Comparison of ENCODE assay signal across 11 mouse cellular contexts in genomic region chr17:31806496-31806895, GRCm38 (mm10). TPM values are rescaled to one million over a fixed set of nuclear protein-coding genes. Genes with fewer than 3 reads are reported as not detected.
DNase-seq lines count a peak whose midpoint lies in the region; ATAC-seq and TF ChIP-seq lines count a peak whose summit lies in the region.
"Had no signal": no experiment of that assay in that cellular context is flagged by ENCODE, and none has a peak within 500 bp of the region (broad histone marks: within the 10 kb centered on the region; RNA-seq: fewer than 3 reads in every experiment).

No protein-coding gene starts in this region.

- H3K4me3 ChIP-seq in heart, embryonic 15.5 days = no peak overlapping the region
- H3K4me3 ChIP-seq in heart, embryonic 11.5 days (ENCODE audit: low read depth, low read length) = no peak overlapping the region
- no peak overlapping the region for H3K4me3 ChIP-seq in midbrain, embryonic 16.5 days (ENCODE audit: low read depth, low read length)
- no peak overlapping the region for H3K4me3 ChIP-seq in midbrain, postnatal 0 days (ENCODE audit: low read depth, low read length)
- no peak overlapping the region for H3K4me3 ChIP-seq in intestine, embryonic 15.5 days (replicated peaks)

- H3K9me3 ChIP-seq in heart, embryonic 15.5 days (replicated peaks) = no peaks in the 10 kb centered on the region
- H3K9me3 ChIP-seq in heart, embryonic 11.5 days (replicated peaks; ENCODE audit: control insufficient read depth, low read length) = no peaks in the 10 kb centered on the region
- no peaks in the 10 kb centered on the region for H3K9me3 ChIP-seq in midbrain, embryonic 16.5 days (replicated peaks; ENCODE audit: control insufficient read depth, low read length, poor library complexity, severe bottlenecking)
- H3K9me3 ChIP-seq in midbrain, postnatal 0 days (ENCODE audit: low read length) = no peaks in the 10 kb centered on the region
- no peaks in the 10 kb centered on the region for H3K9me3 ChIP-seq in intestine, embryonic 15.5 days

- H3K36me3 ChIP-seq in heart, embryonic 15.5 days = no peaks in the 10 kb centered on the region
- H3K36me3 ChIP-seq in heart, embryonic 11.5 days (ENCODE audit: control insufficient read depth, insufficient read depth, low read length) = no peaks in the 10 kb centered on the region
- H3K36me3 ChIP-seq in midbrain, embryonic 16.5 days (ENCODE audit: control insufficient read depth, insufficient read depth, low read length) = no peaks in the 10 kb centered on the region
- H3K36me3 ChIP-seq in midbrain, postnatal 0 days (ENCODE audit: insufficient read depth, low read length) = no peaks in the 10 kb centered on the region
- no peaks in the 10 kb centered on the region for H3K36me3 ChIP-seq in intestine, embryonic 15.5 days

- H3K4me2 ChIP-seq in heart, embryonic 15.5 days = no peak overlapping the region
- H3K4me2 ChIP-seq in heart, embryonic 11.5 days = no peak overlapping the region
- no peak overlapping the region for H3K4me2 ChIP-seq in midbrain, embryonic 16.5 days (ENCODE audit: low read length)
- no peak overlapping the region for H3K4me2 ChIP-seq in midbrain, postnatal 0 days (ENCODE audit: low read depth, low read length, poor library complexity, severe bottlenecking)
- no peak overlapping the region for H3K4me2 ChIP-seq in intestine, embryonic 15.5 days (replicated peaks)

- no peak for ATAC-seq in heart, embryonic 15.5 days (replicated peaks; ENCODE audit: insufficient number of reproducible peaks, insufficient read depth, low FRiP score, low read depth)
- no peak for ATAC-seq in heart, embryonic 11.5 days (replicated peaks; ENCODE audit: insufficient number of reproducible peaks, low FRiP score, low TSS enrichment)
- ATAC-seq in midbrain, embryonic 16.5 days = no peak
- ATAC-seq in midbrain, postnatal 0 days (ENCODE audit: low FRiP score) = no peak
- no peak for ATAC-seq in intestine, embryonic 15.5 days

- peaks cover 20% of the 10 kb centered on the region for H3K4me1 ChIP-seq in heart, embryonic 15.5 days (replicated peaks)
- H3K4me1 ChIP-seq in heart, embryonic 11.5 days (ENCODE audit: control insufficient read depth, insufficient read depth, low read length) = peaks cover 7% of the 10 kb centered on the region; the same call in 1 of the 2 replicates
- H3K4me1 ChIP-seq in midbrain, embryonic 16.5 days (ENCODE audit: control insufficient read depth, insufficient read depth, low read length) = peaks cover 7% of the 10 kb centered on the region; the same call in 1 of the 2 replicates
- H3K4me1 ChIP-seq in midbrain, postnatal 0 days (ENCODE audit: insufficient read depth, low read length) = no peaks in the 10 kb centered on the region
- H3K4me1 ChIP-seq in intestine, embryonic 15.5 days (replicated peaks) = peaks cover 7% of the 10 kb centered on the region

- no peak for TF ChIP-seq CTCF in midbrain, postnatal 0 days (IDR thresholded peaks at IDR 0.05)

- H3K27ac ChIP-seq in heart, embryonic 15.5 days = peak overlapping the region; percentile 47; the same call in 1 of the 2 replicates
- no peak overlapping the region for H3K27ac ChIP-seq in heart, embryonic 11.5 days (ENCODE audit: low read depth, low read length)
- H3K27ac ChIP-seq in midbrain, embryonic 16.5 days (ENCODE audit: low read length) = 0 out of 2 replicates have a peak overlapping the region, but pooled peaks have one; percentile 10
- no peak overlapping the region for H3K27ac ChIP-seq in midbrain, postnatal 0 days (ENCODE audit: low read depth, low read length)
- H3K27ac ChIP-seq in intestine, embryonic 15.5 days = peak overlapping the region; percentile 54; the same call in 1 of the 2 replicates

- H3K27me3 ChIP-seq in heart, embryonic 15.5 days = no peaks in the 10 kb centered on the region
- H3K27me3 ChIP-seq in heart, embryonic 11.5 days (ENCODE audit: control insufficient read depth, insufficient read depth, low read length) = no peaks in the 10 kb centered on the region
- H3K27me3 ChIP-seq in midbrain, embryonic 16.5 days (ENCODE audit: control insufficient read depth, insufficient read depth, low read depth, low read length) = no peaks in the 10 kb centered on the region
- no peaks in the 10 kb centered on the region for H3K27me3 ChIP-seq in midbrain, postnatal 0 days (ENCODE audit: insufficient read depth, low read length)
- no peaks in the 10 kb centered on the region for H3K27me3 ChIP-seq in intestine, embryonic 15.5 days (replicated peaks)

- no peak overlapping the region for H3K9ac ChIP-seq in heart, embryonic 15.5 days
- no peak overlapping the region for H3K9ac ChIP-seq in heart, embryonic 11.5 days (ENCODE audit: low read depth, low read length)
- H3K9ac ChIP-seq in midbrain, embryonic 16.5 days (ENCODE audit: low read depth, low read length) = no peak overlapping the region
- H3K9ac ChIP-seq in midbrain, postnatal 0 days (replicated peaks; ENCODE audit: low read length, poor library complexity, severe bottlenecking) = no peak overlapping the region
- no peak overlapping the region for H3K9ac ChIP-seq in intestine, embryonic 15.5 days

- 57% methylated on average over 3 of the region's 3 CpGs for WGBS in heart, embryonic 15.5 days
- 57% methylated on average over 3 of the region's 3 CpGs for WGBS in heart, embryonic 11.5 days (ENCODE audit: insufficient replicate concordance)
- WGBS in midbrain, embryonic 16.5 days = 47% methylated on average over 3 of the region's 3 CpGs
- WGBS in midbrain, postnatal 0 days = 46% methylated on average over 3 of the region's 3 CpGs
- 77% methylated on average over 3 of the region's 3 CpGs for WGBS in intestine, embryonic 15.5 days

- no peak for DNase-seq in midbrain, postnatal 0 days (ENCODE audit: low spot score)
- DNase-seq in left cerebral cortex, adult 9 months (ENCODE audit: low spot score in 2 of 2) = no peak
- DNase-seq in thymus, postnatal 4 days = no peak
- DNase-seq in cerebellum, adult 18-20 months = no peak
- DNase-seq: adrenal gland, adult 8-10 months; B cell, adult 2 months; cerebellum, postnatal 36 days had no signal

RNA-seq across cellular contexts. Expression of gene Sik1, which starts 49.1 kb away (rescaled TPM):
- 16.4 and 22.5 TPM in 2 replicates for polyA plus RNA-seq in heart, embryonic 15.5 days (2015; fragmentation: Nextera tagmentation; extraction: Ambion mirVana)
- 21.7 and 24.3 TPM in 2 replicates for polyA plus RNA-seq in heart, embryonic 11.5 days (2014; fragmentation: Nextera tagmentation; extraction: Ambion mirVana)
- polyA plus RNA-seq in midbrain, embryonic 16.5 days (2015; fragmentation: Nextera tagmentation; extraction: Ambion mirVana) = 16.7 and 20.9 TPM in 2 replicates
- 48.5 and 54.2 TPM in 2 replicates for total RNA-seq in midbrain, postnatal 0 days (2014; rRNA removed)
- polyA plus RNA-seq in midbrain, postnatal 0 days (2015; fragmentation: Nextera tagmentation; extraction: Ambion mirVana) = 17.6 and 22.3 TPM in 2 replicates
- 8.8 and 9.2 TPM in 2 replicates for polyA plus RNA-seq in intestine, embryonic 15.5 days (2015; fragmentation: Nextera tagmentation; extraction: Ambion mirVana)

Comparison
In these comparisons a context has a peak if more than half of its experiments do, and no peak if none do; other contexts are left out.
1. H3K27ac ChIP-seq: peak in heart, embryonic 15.5 days (single experiment), midbrain, embryonic 16.5 days (single experiment) and intestine, embryonic 15.5 days (single experiment); none in heart, embryonic 11.5 days (single experiment) and midbrain, postnatal 0 days (single experiment).